In genomic region chr6:108213481-108214293, GRCm38 (mm10) we compare ENCODE assay signal across 9 mouse cellular contexts. TPM values are rescaled to one million over a fixed set of nuclear protein-coding genes. Genes with fewer than 3 reads are reported as not detected.
DNase-seq lines count a peak whose midpoint lies in the region; ATAC-seq lines count a peak whose summit lies in the region.
"Had no signal": no experiment of that assay in that cellular context is flagged by ENCODE, and none has a peak within 500 bp of the region (broad histone marks: within the 10 kb centered on the region; RNA-seq: fewer than 3 reads in every experiment).

No protein-coding gene starts in this region.

- intact Hi-C loops in gastrocnemius, postnatal 36 days (cut with DNase I), result loop anchor here (10.0 kb wide), 1 partner anchor 91 kb away; no protein-coding TSS in a partner anchor

- H3K27me3 ChIP-seq in forebrain, embryonic 12.5 days, result peaks cover 4% of the 10 kb centered on the region; the same call in 1 of the 2 replicates
- no peaks in the 10 kb centered on the region for H3K27me3 ChIP-seq in stomach, embryonic 14.5 days (ENCODE audit: control insufficient read depth, insufficient read depth, low read length)
- H3K27me3 ChIP-seq: Patski had no signal

- DNase-seq in cerebellum, adult 11 months, result peak; percentile 15
- DNase-seq in NIH3T3 (ENCODE audit: low read depth), result peak; percentile 50
- DNase-seq in induced T-regulatory cell, adult 2 months (ENCODE audit: low read depth), result peak; percentile 59
- peak; percentile 36 to 40 for DNase-seq in lung, postnatal 4 days
- DNase-seq in gastrocnemius, postnatal 36 days, result no peak

- ATAC-seq in cerebellum, adult (ENCODE audit: insufficient number of reproducible peaks, low FRiP score, low TSS enrichment), result no peak; the same call in 1 of the 2 replicates
- ATAC-seq in forebrain, embryonic 12.5 days (ENCODE audit: low FRiP score), result no peak
- ATAC-seq in stomach, embryonic 14.5 days (ENCODE audit: insufficient number of reproducible peaks, insufficient read depth, low FRiP score, low read depth), result no peak

- H3K9ac ChIP-seq in forebrain, embryonic 12.5 days, result peak overlapping the region; percentile 67
- H3K9ac ChIP-seq in stomach, embryonic 14.5 days (replicated peaks; ENCODE audit: low read depth, low read length), result peak overlapping the region; percentile 50; the same call in 1 of the 2 replicates

- H3K4me2 ChIP-seq in forebrain, embryonic 12.5 days, result peak overlapping the region; percentile 85
- H3K4me2 ChIP-seq in stomach, embryonic 14.5 days (replicated peaks; ENCODE audit: low read depth, low read length), result peak overlapping the region; percentile 71

- WGBS in forebrain, embryonic 12.5 days, result under 1% methylated on average over 29 of the region's 29 CpGs
- under 1% methylated on average over 28 of the region's 29 CpGs for WGBS in stomach, embryonic 14.5 days

- H3K9me3 ChIP-seq in forebrain, embryonic 12.5 days, result no peaks in the 10 kb centered on the region
- no peaks in the 10 kb centered on the region for H3K9me3 ChIP-seq in stomach, embryonic 14.5 days (ENCODE audit: control insufficient read depth, low read depth, low read length)

- peaks cover 16% of the 10 kb centered on the region for H3K4me1 ChIP-seq in forebrain, embryonic 12.5 days
- peaks cover 19% of the 10 kb centered on the region for H3K4me1 ChIP-seq in stomach, embryonic 14.5 days (ENCODE audit: control insufficient read depth, insufficient read depth, low read length)

- H3K36me3 ChIP-seq in forebrain, embryonic 12.5 days (replicated peaks), result no peaks in the 10 kb centered on the region
- no peaks in the 10 kb centered on the region for H3K36me3 ChIP-seq in stomach, embryonic 14.5 days (ENCODE audit: control insufficient read depth, insufficient read depth, low read length)

- H3K27ac ChIP-seq in forebrain, embryonic 12.5 days, result no peak overlapping the region
- H3K27ac ChIP-seq in stomach, embryonic 14.5 days (ENCODE audit: low read length), result peak overlapping the region; percentile 39; the same call in 1 of the 2 replicates

- peak overlapping the region; percentile 67 for H3K4me3 ChIP-seq in forebrain, embryonic 12.5 days (replicated peaks)
- peak overlapping the region; percentile 72 for H3K4me3 ChIP-seq in stomach, embryonic 14.5 days (ENCODE audit: low read depth, low read length)

RNA-seq across cellular contexts. Expression of gene Itpr1, which starts 0.8 kb away (rescaled TPM):
- 10.2 and 10.6 TPM in 2 replicates for polyA plus RNA-seq in forebrain, embryonic 12.5 days (2016; fragmentation: Nextera tagmentation; extraction: Ambion mirVana)
- 13.4 and 13.5 TPM in 2 replicates for polyA plus RNA-seq in stomach, embryonic 14.5 days (2014; fragmentation: Nextera tagmentation; extraction: Ambion mirVana)
- total RNA-seq in gastrocnemius, postnatal 36 days (2021), result 10 to 100 TPM; 11.8 to 14.8 TPM

RNA-seq across cellular contexts. Expression of gene Sumf1, which starts 28.3 kb away (rescaled TPM):
- polyA plus RNA-seq in forebrain, embryonic 12.5 days (2016; fragmentation: Nextera tagmentation; extraction: Ambion mirVana), result 17.0 and 17.1 TPM in 2 replicates
- polyA plus RNA-seq in stomach, embryonic 14.5 days (2014; fragmentation: Nextera tagmentation; extraction: Ambion mirVana), result 23.6 and 23.9 TPM in 2 replicates
- 1 to 10 TPM; 7.6 to 8.4 TPM for total RNA-seq in gastrocnemius, postnatal 36 days (2021)

Comparison
In these comparisons a context has a peak if more than half of its experiments do, and no peak if none do; other contexts are left out.
1. DNase-seq: peak in cerebellum, adult 11 months (single experiment), NIH3T3 (single experiment), induced T-regulatory cell, adult 2 months (single experiment) and lung, postnatal 4 days (2 of 2); none in gastrocnemius, postnatal 36 days (0 of 2).